Mouse (Mus musculus): ENCODE measurements around the gene Alg14. TPM values are rescaled to one million over a fixed set of nuclear protein-coding genes. Genes with fewer than 3 reads are reported as not detected.

Alg14 gene
- polyA plus RNA-seq, 1 experiment from 2014 or later = 38.9 TPM

DNA sequence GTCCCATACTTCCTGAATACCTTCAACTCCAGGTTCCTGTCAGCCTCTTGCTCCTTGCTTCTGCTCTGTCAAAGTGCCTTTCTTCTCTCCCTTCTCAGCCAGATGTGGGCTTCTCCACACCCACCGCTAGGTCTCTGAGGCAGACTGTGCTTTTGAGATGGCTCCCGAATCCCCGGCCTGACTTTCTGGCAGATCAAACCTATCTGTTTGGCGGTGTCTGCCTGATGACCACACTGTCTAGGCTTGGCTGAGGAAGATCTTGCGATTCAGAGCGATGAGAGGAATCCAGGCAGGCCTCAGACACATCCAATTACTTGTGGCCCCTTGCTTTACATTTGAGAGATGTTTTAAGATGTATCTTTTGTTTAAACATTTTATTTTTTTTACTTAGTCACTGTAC is 110.5 kb downstream of the Alg14 start:
- H3K4me3 ChIP-seq (replicated peaks) = no peak overlapping the region
- no peaks in the 10 kb centered on the region for H3K9me3 ChIP-seq (replicated peaks)
- H3K27ac ChIP-seq = no peak overlapping the region
- H3K36me3 ChIP-seq = no peaks in the 10 kb centered on the region
- WGBS = 89% methylated on average over 6 of the region's 6 CpGs
- no peak overlapping the region for H3K9ac ChIP-seq
- H3K4me2 ChIP-seq = no peak overlapping the region
- H3K27me3 ChIP-seq = no peaks in the 10 kb centered on the region
- ATAC-seq (replicated peaks; ENCODE audit: low FRiP score) = no peak
- no peaks in the 10 kb centered on the region for H3K4me1 ChIP-seq

- Histone ChIP-seq H3K27me3 (no peaks in the 10 kb centered on the region), H3K4me2 (no peak overlapping the region), H3K4me1 (no peaks in the 10 kb centered on the region), H3K9ac (no peak overlapping the region), H3K9me3 (replicated peaks) (no peaks in the 10 kb centered on the region), H3K27ac (no peak overlapping the region), H3K4me3 (replicated peaks) (no peak overlapping the region), H3K36me3 (no peaks in the 10 kb centered on the region)
- no peak for ATAC-seq (replicated peaks; ENCODE audit: low FRiP score)
- WGBS = 58% methylated on average over 5 of the region's 5 CpGs
Observed at GRCm38 (mm10) chr3:121403449-121403848, 111.9 kb downstream of the Alg14 start.

DNA sequence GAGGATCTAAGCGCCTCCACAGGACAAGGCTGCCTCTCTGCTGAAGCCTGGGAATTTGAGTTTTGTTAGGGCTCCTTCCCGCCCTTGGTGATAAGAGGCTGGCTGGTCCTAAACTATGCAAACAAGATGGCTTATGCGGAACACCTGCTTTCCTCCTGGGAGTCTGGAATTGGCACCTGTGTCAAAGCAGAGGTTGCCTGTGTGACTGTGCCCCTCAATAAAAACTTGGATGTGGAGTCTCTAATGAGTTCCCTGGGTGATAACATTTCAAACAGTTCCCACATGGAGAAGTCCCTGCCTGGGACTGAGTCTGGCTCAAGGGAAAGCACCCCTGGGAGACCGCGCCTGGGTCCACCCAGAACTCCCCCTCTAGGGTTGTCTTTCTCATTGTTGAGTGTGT is 113.5 kb downstream of the Alg14 start:
- ATAC-seq (replicated peaks; ENCODE audit: low FRiP score) = no peak

DNA sequence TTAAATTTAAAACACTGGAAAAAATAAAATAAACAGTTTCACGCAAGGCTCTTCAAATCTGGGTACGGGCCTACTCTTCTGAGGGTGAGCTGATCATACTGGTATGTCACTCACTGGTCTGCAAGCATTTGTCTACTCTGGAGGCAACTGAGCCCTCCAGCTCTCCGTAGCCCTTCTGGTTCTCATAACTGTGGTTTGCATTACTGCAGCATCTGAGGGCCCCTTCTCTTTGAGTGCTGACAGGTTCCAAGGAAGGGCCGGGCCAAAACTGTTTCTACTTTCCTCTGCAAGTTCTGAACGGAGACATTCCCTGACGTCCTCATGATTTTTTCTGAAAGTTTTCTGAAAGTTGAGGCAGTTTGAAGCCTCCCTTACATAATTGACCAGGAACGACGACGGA is 115.8 kb downstream of the Alg14 start:
- no peak for ATAC-seq (replicated peaks; ENCODE audit: low FRiP score)
- 81% methylated on average over 9 of the region's 9 CpGs for WGBS

More for the DNA sequence above, 113.5 kb downstream of the Alg14 start:
- Histone ChIP-seq H3K9me3 (replicated peaks) (no peaks in the 10 kb centered on the region), H3K4me1 (no peaks in the 10 kb centered on the region), H3K4me3 (replicated peaks) (no peak overlapping the region), H3K27ac (no peak overlapping the region), H3K27me3 (no peaks in the 10 kb centered on the region), H3K4me2 (no peak overlapping the region), H3K9ac (no peak overlapping the region), H3K36me3 (no peaks in the 10 kb centered on the region)
- 83% methylated on average over 5 of the region's 5 CpGs for WGBS

DNA sequence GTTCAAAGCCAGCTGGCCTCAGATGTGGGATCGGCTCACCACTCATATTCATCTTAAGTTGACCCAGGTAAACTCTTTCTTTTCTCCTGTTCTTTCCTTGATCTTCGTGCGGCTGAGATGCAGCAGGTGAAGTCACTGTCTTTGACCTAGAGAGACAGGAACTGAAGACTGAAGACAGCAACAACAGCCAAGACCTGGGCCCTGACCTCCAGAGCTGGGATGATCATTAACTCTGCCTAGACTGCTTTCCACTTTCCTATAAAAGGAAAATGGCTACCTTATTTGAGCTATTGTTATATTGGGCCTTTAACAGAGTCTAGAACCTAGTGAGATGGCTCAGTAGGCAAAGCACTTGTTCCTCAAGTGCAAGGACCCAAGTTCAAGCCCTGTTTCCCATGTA is 116.8 kb downstream of the Alg14 start:
- 94% methylated on average over 3 of the region's 3 CpGs for WGBS
- ATAC-seq (replicated peaks; ENCODE audit: low FRiP score) = no peak
- no peak overlapping the region for H3K4me2 ChIP-seq
- H3K9ac ChIP-seq = no peak overlapping the region
- H3K4me3 ChIP-seq (replicated peaks) = no peak overlapping the region
- H3K9me3 ChIP-seq (replicated peaks) = no peaks in the 10 kb centered on the region
- no peaks in the 10 kb centered on the region for H3K4me1 ChIP-seq
- H3K36me3 ChIP-seq = no peaks in the 10 kb centered on the region
- H3K27ac ChIP-seq = no peak overlapping the region
- no peaks in the 10 kb centered on the region for H3K27me3 ChIP-seq

More for the DNA sequence above, 115.8 kb downstream of the Alg14 start:
- H3K27me3 ChIP-seq = no peaks in the 10 kb centered on the region
- H3K4me1 ChIP-seq = no peaks in the 10 kb centered on the region
- H3K36me3 ChIP-seq = no peaks in the 10 kb centered on the region
- H3K4me2 ChIP-seq = no peak overlapping the region
- H3K9ac ChIP-seq = no peak overlapping the region
- no peak overlapping the region for H3K4me3 ChIP-seq (replicated peaks)
- no peaks in the 10 kb centered on the region for H3K9me3 ChIP-seq (replicated peaks)
- no peak overlapping the region for H3K27ac ChIP-seq

GRCm38 (mm10) chr3:121411450-121411849 is 119.9 kb downstream of the Alg14 start:
- H3K9ac ChIP-seq = no peak overlapping the region
- H3K4me1 ChIP-seq = no peaks in the 10 kb centered on the region
- no peak for ATAC-seq (replicated peaks; ENCODE audit: low FRiP score)
- H3K4me3 ChIP-seq (replicated peaks) = no peak overlapping the region
- H3K36me3 ChIP-seq = no peaks in the 10 kb centered on the region
- no peak overlapping the region for H3K4me2 ChIP-seq
- no peaks in the 10 kb centered on the region for H3K27me3 ChIP-seq
- H3K9me3 ChIP-seq (replicated peaks) = no peaks in the 10 kb centered on the region
- WGBS = 51% methylated on average over 6 of the region's 6 CpGs
- no peak overlapping the region for H3K27ac ChIP-seq

Other genes with a start within 250 kb of the Alg14 start
- gene Rwdd3, start 120.1 kb upstream of the Alg14 start, polyA plus RNA-seq (2015; fragmentation: Nextera tagmentation; extraction: Ambion mirVana) = 4.6 and 5.9 TPM in 2 replicates
- gene Tmem56, start 8.7 kb upstream of the Alg14 start, polyA plus RNA-seq (2015; fragmentation: Nextera tagmentation; extraction: Ambion mirVana) = 1.6 and 1.7 TPM in 2 replicates
- 607 and 612 TPM in 2 replicates for gene Cnn3, start 134.7 kb downstream of the Alg14 start, polyA plus RNA-seq (2015; fragmentation: Nextera tagmentation; extraction: Ambion mirVana)
- 7.2 and 10.1 TPM in 2 replicates for gene Slc44a3, start 240.6 kb downstream of the Alg14 start, polyA plus RNA-seq (2015; fragmentation: Nextera tagmentation; extraction: Ambion mirVana)

All from kidney, embryonic 15.5 days (tissue).